ENCODE assay signal across 9 mouse cellular contexts in genomic region chr7:24901842-24902241, GRCm38 (mm10). TPM values are rescaled to one million over a fixed set of nuclear protein-coding genes. Genes with fewer than 3 reads are reported as not detected.
A peak's percentile ranks its signal among the peaks of the same experiment; 100 is the strongest.
DNase-seq lines count a peak whose midpoint lies in the region; ATAC-seq and TF ChIP-seq lines count a peak whose summit lies in the region.
"Had no signal": no experiment of that assay in that cellular context is flagged by ENCODE, and none has a peak within 500 bp of the region (broad histone marks: within the 10 kb centered on the region; RNA-seq: fewer than 3 reads in every experiment).

No protein-coding gene starts in this region.

- no peaks in the 10 kb centered on the region for H3K27me3 ChIP-seq in neural tube, embryonic 13.5 days

- WGBS in neural tube, embryonic 13.5 days = 80% methylated on average over 1 of the region's 1 CpGs

- H3K4me2 ChIP-seq in neural tube, embryonic 13.5 days = peak overlapping the region; percentile 75

- H3K9ac ChIP-seq in neural tube, embryonic 13.5 days = no peak overlapping the region

- peak overlapping the region; percentile 89 for H3K27ac ChIP-seq in layer of hippocampus, adult 2 months
- peak overlapping the region; percentile 74; the same call in 1 of the 2 replicates for H3K27ac ChIP-seq in neural tube, embryonic 13.5 days (replicated peaks)

- H3K4me3 ChIP-seq in layer of hippocampus, adult 2 months = no peak overlapping the region
- H3K4me3 ChIP-seq in neural tube, embryonic 13.5 days = 0 out of 2 replicates have a peak overlapping the region, but pooled peaks have one; percentile 66

- no peaks in the 10 kb centered on the region for H3K36me3 ChIP-seq in neural tube, embryonic 13.5 days

- peak; percentile 45 for ATAC-seq in inflammation-experienced regulatory T-cells, adult 6 months
- ATAC-seq in neural tube, embryonic 13.5 days (ENCODE audit: low read depth) = no peak

- no peaks in the 10 kb centered on the region for H3K9me3 ChIP-seq in neural tube, embryonic 13.5 days

- no peak for TF ChIP-seq CTCF in layer of hippocampus, adult 2 months (conservative IDR thresholded peaks at IDR 0.05)

- DNase-seq in layer of hippocampus, adult 2 months (ENCODE audit: low spot score in 2 of 2) = no peak
- DNase-seq in layer of hippocampus, adult 11-12 months (ENCODE audit: low spot score) = no peak
- DNase-seq in T-cell, adult 2 months (ENCODE audit: low spot score) = peak; percentile 62
- DNase-seq in cerebellum, adult 11-12 months = no peak
- no peak for DNase-seq in frontal cortex, postnatal 25 days (ENCODE audit: low spot score in 2 of 2)
- DNase-seq in right cerebral cortex, adult 2 months (ENCODE audit: low spot score in 2 of 2) = no peak

- peaks cover 43% of the 10 kb centered on the region for H3K4me1 ChIP-seq in neural tube, embryonic 13.5 days (replicated peaks)

RNA-seq across cellular contexts. Expression of gene Arhgef1, which starts 0.9 kb away (rescaled TPM):
- total RNA-seq in layer of hippocampus, adult 2 months (2021) = 10 to 100 TPM; 88.3 to 100.0 TPM
- polyA plus RNA-seq in inflammation-experienced regulatory T-cells, adult 6 months (2017; shearing (Covaris generic)) = 100 to 1,000 TPM; 112 to 198 (median 176) TPM
- polyA plus RNA-seq in neural tube, embryonic 13.5 days (2015; fragmentation: Nextera tagmentation; extraction: Ambion mirVana) = 61.9 and 63.8 TPM in 2 replicates

RNA-seq across cellular contexts. Expression of gene Cd79a, which starts 4.7 kb away (rescaled TPM):
- not detected for total RNA-seq in layer of hippocampus, adult 2 months (2021)
- polyA plus RNA-seq in inflammation-experienced regulatory T-cells, adult 6 months (2017; shearing (Covaris generic)) = 10 to 100 TPM in 2 of 3 experiments, 1 to 10 TPM in 1; 2.2 to 13.5 (median 10.8) TPM
- 0.31 and 0.33 TPM in 2 replicates for polyA plus RNA-seq in neural tube, embryonic 13.5 days (2015; fragmentation: Nextera tagmentation; extraction: Ambion mirVana)

RNA-seq across cellular contexts. Expression of gene Rps19, which starts 17.7 kb away (rescaled TPM):
- 100 to 1,000 TPM; 501 to 525 TPM for total RNA-seq in layer of hippocampus, adult 2 months (2021)
- polyA plus RNA-seq in inflammation-experienced regulatory T-cells, adult 6 months (2017; shearing (Covaris generic)) = over 10,000 TPM in 2 of 3 experiments, 1,000 to 10,000 TPM in 1; 7,402 to 12,964 (median 12,716) TPM
- polyA plus RNA-seq in neural tube, embryonic 13.5 days (2015; fragmentation: Nextera tagmentation; extraction: Ambion mirVana) = 1,220 and 1,295 TPM in 2 replicates

RNA-seq across cellular contexts. Expression of gene Dmrtc2, which starts 32.0 kb away (rescaled TPM):
- total RNA-seq in layer of hippocampus, adult 2 months (2021) = not detected
- polyA plus RNA-seq in inflammation-experienced regulatory T-cells, adult 6 months (2017; shearing (Covaris generic)) = not detected
- polyA plus RNA-seq in neural tube, embryonic 13.5 days (2015; fragmentation: Nextera tagmentation; extraction: Ambion mirVana) = not detected in 2 replicates
- total RNA-seq: gastrocnemius, postnatal 36 days had no signal

RNA-seq across cellular contexts. Expression of gene Lypd4, which starts 32.1 kb away (rescaled TPM):
- not detected for total RNA-seq in layer of hippocampus, adult 2 months (2021)
- not detected for polyA plus RNA-seq in inflammation-experienced regulatory T-cells, adult 6 months (2017; shearing (Covaris generic))
- not detected in 2 replicates for polyA plus RNA-seq in neural tube, embryonic 13.5 days (2015; fragmentation: Nextera tagmentation; extraction: Ambion mirVana)
- total RNA-seq: gastrocnemius, postnatal 36 days had no signal
